Mouse (Mus musculus) G1E-ER4 (cell line): ENCODE data around the gene Sstr5. TPM values are rescaled to one million over a fixed set of nuclear protein-coding genes. Genes with fewer than 3 reads are reported as not detected.

ENCODE experiments used
- GATA1 ChIP-seq: IDR thresholded peaks from one replicate; pipeline ENCODE4 v1.8.0; 2012; ENCODE audit warnings: low read length, inconsistent platforms
- polyA plus RNA-seq: library from polyadenylated mRNA; stranded (reverse); fragments of >175 nt; gene quantifications from 2 replicates; pipeline ENCODE4 v1.2.3, GENCODE M21; 2012

Sstr5 gene
- polyA plus RNA-seq, 1 experiment, result not detected

GRCm38 (mm10) chr17:25480820-25481219, 16.3 kb downstream of the Sstr5 start:
- no peak for TF ChIP-seq GATA1

GRCm38 (mm10) chr17:25480152-25480551, 16.9 kb downstream of the Sstr5 start:
- TF ChIP-seq GATA1, result no peak

- TF ChIP-seq GATA1, result no peak
Measured at GRCm38 (mm10) chr17:25475946-25476744, 20.9 kb downstream of the Sstr5 start.

- TF ChIP-seq GATA1, result no peak
Measured at GRCm38 (mm10) chr17:25474330-25475077, 22.6 kb downstream of the Sstr5 start.

GRCm38 (mm10) chr17:25472044-25472443, 25.0 kb downstream of the Sstr5 start:
- TF ChIP-seq GATA1, result no peak

- no peak for TF ChIP-seq GATA1
Measured at GRCm38 (mm10) chr17:25471418-25471817, 25.7 kb downstream of the Sstr5 start.

- no peak for TF ChIP-seq GATA1
Measured at GRCm38 (mm10) chr17:25469798-25470197, 27.3 kb downstream of the Sstr5 start.

GRCm38 (mm10) chr17:25468301-25468700, 28.8 kb downstream of the Sstr5 start:
- no peak for TF ChIP-seq GATA1

GRCm38 (mm10) chr17:25467781-25468180, 29.3 kb downstream of the Sstr5 start:
- TF ChIP-seq GATA1, result no peak

GRCm38 (mm10) chr17:25466257-25466656, 30.8 kb downstream of the Sstr5 start:
- no peak for TF ChIP-seq GATA1

- no peak for TF ChIP-seq GATA1
Measured at GRCm38 (mm10) chr17:25464091-25464490, 33.0 kb downstream of the Sstr5 start.

- TF ChIP-seq GATA1, result no peak
Measured at GRCm38 (mm10) chr17:25463326-25463945, 33.7 kb downstream of the Sstr5 start.

- no peak for TF ChIP-seq GATA1
Measured at GRCm38 (mm10) chr17:25462236-25462875, 34.7 kb downstream of the Sstr5 start.

- TF ChIP-seq GATA1, result no peak
Measured at GRCm38 (mm10) chr17:25456540-25456939, 40.5 kb downstream of the Sstr5 start.

GRCm38 (mm10) chr17:25454272-25454671, 42.8 kb downstream of the Sstr5 start, which contains the start of gene Tekt4:
Tekt4 (plus strand) TSS chr17:25454615.
- TF ChIP-seq GATA1, result no peak

- no peak for TF ChIP-seq GATA1
Measured at GRCm38 (mm10) chr17:25452246-25452965, 44.7 kb downstream of the Sstr5 start.
